Mouse (Mus musculus) cerebellum, adult 9-10 months (tissue): ENCODE results near the gene Ddx42.
"Not testable (repeated sequence)": the region's sequence is repeated elsewhere in the genome, so short reads cannot be mapped to it uniquely, and the experiment has no call there.

ENCODE experiments used
- DNase-seq: peaks from one replicate; pipeline ENCODE4 v3.0.0; 2022

The Ddx42 gene

GRCm38 (mm10) chr11:106202123-106202465 is 14.6 kb upstream of the Ddx42 start, which contains the start of gene Strada:
Gene Strada, minus strand, starts transcription at chr11:106202168.
- no peak for DNase-seq

DNA sequence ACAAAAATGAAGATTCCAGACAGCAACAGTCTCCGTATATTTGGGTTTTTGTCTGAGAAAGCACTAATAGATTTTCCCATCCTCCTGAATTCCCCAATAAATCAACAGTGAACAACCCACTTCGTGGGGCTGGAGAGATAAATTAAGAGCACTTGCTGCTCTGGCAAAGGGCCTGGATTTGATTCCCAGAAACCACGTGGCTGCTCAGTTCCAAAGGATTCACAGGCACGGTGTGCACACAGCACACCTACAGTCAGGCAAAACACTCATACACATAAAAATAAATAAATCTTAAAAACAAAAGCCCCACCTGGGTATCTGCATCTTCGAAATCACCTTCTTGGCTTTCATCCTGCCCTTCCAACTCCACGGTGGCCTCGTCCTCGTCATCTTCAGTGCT is 4.0 kb upstream of the Ddx42 start:
- no peak for DNase-seq

DNA sequence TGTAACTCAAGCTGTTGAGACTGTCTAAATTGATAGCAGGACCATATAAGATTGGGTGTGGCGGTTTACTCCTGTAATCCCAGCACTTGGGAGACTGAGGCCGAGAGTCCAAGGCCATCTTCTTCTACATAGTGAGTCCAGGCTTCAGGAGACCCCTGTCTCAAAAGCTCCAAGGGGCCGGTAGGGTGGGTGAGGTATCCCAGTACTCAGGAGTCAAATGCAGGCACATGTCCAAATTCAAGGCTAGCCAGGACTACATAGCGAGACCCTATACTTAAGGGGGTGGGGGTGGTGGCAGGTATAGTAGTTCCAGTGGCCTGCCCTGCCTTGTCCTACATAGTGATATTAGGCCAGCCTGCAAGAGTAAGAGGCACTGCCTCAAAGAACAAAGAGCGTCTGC is 1.9 kb upstream of the Ddx42 start:
- DNase-seq = peak; percentile 64

GRCm38 (mm10) chr11:106215450-106215859 is 1.3 kb upstream of the Ddx42 start:
- DNase-seq = peak; percentile 45

GRCm38 (mm10) chr11:106215927-106216729 is 598 bp upstream of the Ddx42 start, which contains the start of gene Ccdc47:
Gene Ccdc47, minus strand, starts transcription at chr11:106216344.
- peak; percentile 98 for DNase-seq

GRCm38 (mm10) chr11:106220603-106221002 is 3.9 kb downstream of the Ddx42 start:
- no peak for DNase-seq

- not testable (repeated sequence) for DNase-seq
These were observed 17.3 kb downstream of the Ddx42 start for GRCm38 (mm10) chr11:106233978-106234377.

- no peak for DNase-seq
These were observed 30.1 kb downstream of the Ddx42 start for GRCm38 (mm10) chr11:106246834-106247233.

DNA sequence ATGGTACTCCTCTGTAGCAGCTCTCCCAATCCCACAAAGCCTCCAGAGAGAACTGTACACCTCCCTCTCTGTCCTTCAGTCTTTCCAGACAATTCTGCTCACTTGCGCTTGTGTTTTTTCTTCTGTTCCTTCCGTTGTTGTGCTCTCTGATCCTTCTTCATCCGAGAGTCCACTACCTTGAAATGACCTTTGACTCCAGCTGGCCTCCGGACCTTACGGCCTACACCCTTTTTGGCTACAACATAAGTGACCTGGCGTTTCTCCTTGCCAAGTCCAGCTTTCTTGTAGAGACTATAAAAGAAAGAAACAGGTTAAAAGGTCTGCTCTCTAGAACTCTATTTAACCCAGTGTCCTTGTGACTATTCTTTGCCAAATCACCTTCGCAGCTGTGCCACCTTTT is 32.6 kb downstream of the Ddx42 start:
- DNase-seq = no peak

- peak; percentile 61 for DNase-seq
These were observed 38.0 kb downstream of the Ddx42 start for GRCm38 (mm10) chr11:106254767-106255166.

- no peak for DNase-seq
These were observed 38.4 kb downstream of the Ddx42 start for GRCm38 (mm10) chr11:106255174-106255573.

DNA sequence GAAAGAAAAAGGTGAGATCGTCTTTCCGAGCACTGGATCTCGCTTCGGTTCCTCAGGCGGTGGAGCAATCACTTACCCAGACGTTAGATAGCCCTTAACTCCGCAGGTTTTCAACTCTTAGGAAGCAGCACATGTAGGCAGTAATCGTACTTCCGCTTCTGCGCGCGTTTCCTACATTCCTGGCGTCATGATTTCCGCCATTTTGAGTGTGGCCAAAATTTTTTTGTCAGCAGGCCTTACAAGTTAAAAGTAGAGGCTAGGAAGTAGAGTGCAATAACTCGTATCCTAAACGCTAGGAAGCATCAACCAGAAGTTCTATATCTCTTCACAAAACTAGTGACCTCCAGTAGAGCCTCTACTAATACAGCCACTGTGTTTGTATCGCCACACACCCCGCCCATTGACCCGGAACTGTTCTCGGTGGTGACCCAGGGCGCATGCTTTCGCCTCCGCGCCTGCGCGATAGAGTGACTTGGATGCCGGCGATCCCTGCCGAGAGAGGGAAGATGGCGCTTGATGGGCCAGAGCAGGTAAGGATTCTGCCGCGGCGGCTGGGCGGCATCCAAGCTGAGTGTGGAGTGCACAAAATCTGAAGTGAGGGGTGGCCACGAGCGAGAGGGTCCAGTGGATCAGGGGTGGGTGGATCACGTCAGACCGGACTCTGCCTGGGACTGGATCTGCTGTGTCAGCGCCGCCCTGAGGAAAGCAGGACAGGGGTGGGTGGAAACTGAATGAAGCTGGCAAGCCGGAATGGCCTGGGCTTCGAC is 39.1 kb downstream of the Ddx42 start, which contains the start of the genes Ftsj3 and Psmc5:
TSS of gene Ftsj3 (minus strand) at position 395 of the 767 bp plus-strand sequence.
TSS of gene Psmc5 (plus strand) at position 470 of the 767 bp plus-strand sequence.
- DNase-seq = peak; percentile 99

DNA sequence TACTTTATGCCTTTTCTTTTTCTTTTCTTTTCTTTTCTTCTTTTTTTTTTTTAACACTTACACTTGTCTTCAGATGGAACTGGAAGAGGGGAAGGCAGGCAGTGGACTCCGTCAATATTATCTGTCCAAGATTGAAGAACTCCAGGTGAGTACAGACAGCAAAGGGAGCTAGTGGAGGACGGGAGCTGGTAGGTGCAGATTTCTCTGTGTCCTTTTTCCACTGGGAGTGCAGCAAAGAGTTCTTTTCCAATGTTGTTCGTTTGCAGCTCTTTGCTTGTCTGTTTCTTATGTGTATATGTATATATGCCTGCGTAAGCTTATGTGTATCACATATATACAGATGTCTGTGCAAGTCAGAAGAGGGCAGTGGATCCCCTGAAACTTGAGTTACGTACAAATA is 40.0 kb downstream of the Ddx42 start:
- peak; percentile 69 for DNase-seq

DNA sequence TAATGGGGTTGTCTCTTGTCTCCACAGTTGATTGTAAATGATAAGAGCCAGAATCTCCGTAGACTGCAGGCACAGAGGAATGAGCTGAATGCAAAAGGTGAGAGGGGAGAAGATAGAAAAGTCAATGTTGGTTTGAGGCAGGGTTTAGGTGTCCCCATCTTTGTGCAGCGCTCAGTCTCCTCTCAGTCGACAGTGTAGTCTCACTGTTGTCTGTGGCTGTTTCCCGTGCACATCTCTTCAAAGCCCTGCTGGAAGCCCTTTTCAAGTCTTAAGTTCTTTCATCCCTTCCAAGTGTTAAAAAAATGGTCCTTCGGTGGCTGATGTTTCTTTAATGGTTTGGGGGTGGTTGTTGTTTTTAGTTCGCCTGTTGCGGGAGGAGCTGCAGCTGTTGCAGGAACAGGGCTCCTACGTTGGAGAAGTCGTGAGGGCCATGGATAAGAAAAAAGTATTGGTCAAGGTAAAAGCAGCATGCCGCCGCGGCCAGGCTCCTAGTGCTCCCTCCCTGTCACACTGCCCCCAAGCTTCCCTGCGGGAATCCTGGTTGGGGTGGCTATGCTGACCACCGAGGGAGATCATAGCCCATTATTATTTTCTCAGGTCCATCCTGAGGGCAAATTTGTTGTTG is 44.2 kb downstream of the Ddx42 start:
- DNase-seq = peak; percentile 19

DNA sequence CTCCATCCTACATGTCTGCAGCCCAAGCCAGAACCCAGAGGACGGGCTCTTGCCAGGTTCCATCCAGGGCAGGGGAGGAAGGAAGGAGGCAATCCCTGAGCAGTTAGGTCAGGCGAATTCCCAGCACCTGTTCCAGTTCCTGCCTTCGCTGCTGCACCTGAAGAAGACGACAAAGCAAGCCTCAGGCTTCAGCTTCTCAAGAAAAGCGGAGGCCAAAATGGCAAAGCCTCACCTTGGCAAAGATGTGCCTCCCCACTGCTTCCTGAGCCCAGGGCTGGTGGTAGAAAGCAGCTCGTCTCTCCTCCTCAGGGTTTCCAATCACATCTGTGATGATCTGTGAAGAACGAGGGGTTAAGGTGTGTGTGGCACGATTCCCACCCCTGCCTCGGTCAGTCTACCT is 47.2 kb downstream of the Ddx42 start:
- peak; percentile 62 for DNase-seq

DNA sequence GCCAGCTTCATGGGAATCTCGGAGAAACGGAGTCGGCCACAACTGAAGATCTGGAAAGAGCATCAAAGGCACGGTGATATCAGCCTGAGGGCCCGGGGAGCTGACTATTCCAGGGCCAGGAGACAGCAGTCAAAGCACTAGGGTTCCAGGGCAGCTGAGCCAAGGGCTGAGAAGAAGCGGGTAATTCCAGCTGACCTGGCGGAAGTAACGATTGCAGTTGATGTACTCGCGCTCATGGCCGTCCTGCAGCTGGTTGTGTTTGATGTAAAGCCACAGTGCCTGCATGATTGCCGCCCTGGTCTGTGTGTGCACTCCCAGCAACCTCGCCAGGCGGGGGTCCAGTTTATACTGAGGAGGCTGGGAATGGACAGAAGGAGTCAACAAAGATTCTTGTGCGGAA is 48.3 kb downstream of the Ddx42 start:
- DNase-seq = peak; percentile 49

DNA sequence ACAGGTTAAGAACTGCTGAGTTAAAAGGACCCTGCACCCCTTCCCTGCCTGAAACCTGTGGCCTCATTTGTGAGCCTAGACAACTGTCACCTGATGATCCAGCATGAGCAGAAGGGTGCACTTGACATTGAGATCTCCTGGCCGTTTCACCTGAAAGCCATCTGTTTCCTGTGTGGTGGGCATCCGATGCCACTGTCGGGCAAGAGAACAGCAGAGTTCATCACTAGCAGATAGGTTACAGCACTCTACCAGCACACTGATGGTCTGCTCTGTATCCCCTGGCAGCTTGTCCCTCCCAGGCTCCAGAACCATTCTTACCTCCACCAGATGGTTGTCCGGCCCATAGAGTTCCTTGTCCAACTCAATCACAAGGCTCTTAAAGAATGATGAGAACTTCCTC is 48.8 kb downstream of the Ddx42 start:
- DNase-seq = peak; percentile 62

DNA sequence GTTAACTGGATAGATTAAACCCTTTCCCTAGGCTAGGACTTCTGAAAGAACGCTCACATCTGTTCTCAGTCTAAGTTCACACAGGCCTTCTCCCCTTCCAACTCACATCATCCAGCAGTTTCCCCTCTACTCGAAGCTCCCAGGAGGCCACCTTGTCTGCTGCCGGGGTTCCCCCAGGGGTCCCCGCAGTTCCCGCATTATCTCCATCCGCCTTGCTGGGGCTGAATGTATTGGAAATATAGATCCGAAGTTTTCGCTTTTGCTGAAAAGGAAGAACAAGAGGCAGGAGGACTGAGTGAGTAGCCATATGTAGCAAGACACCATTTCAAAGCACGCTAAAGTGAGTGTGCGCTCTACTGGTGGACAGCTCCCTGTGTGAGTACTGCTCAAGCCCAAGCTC is 49.7 kb downstream of the Ddx42 start:
- DNase-seq = peak; percentile 63

- peak; percentile 98 for DNase-seq
These were observed 50.7 kb downstream of the Ddx42 start for GRCm38 (mm10) chr11:106267311-106267852.

- peak; percentile 88 for DNase-seq
These were observed 51.1 kb downstream of the Ddx42 start for GRCm38 (mm10) chr11:106267871-106268270.

GRCm38 (mm10) chr11:106268326-106269059 is 51.8 kb downstream of the Ddx42 start:
- peak; percentile 96 for DNase-seq

- peak; percentile 74 for DNase-seq
These were observed 52.3 kb downstream of the Ddx42 start for GRCm38 (mm10) chr11:106269060-106269431.
